Mouse (Mus musculus) lung, embryonic 15.5 days (tissue): ENCODE measurements at regions not wholly inside any gene's neighbourhood (a gene's known extent, or its start where the extent isn't known, plus 50 kb on each side); places are given as distances from the start of the nearest gene placed in this dataset.

Experiments used
- ATAC-seq: fragments of 200-750 bp; cut with Nextera tagmentation; 2 replicates; pipeline ENCODE4 v1.8.0; 2017; ENCODE audit warnings: moderate number of reproducible peaks, borderline replicate concordance; ENCODE audit not compliant: low FRiP score, low TSS enrichment; ENCODE audit errors: extremely low read depth
- H3K27ac ChIP-seq: fragments of 300-500 bp; sonication (generic); 2 replicates; pipeline ENCODE4 v1.5.1; 2015; ENCODE audit warnings: moderate library complexity, mild to moderate bottlenecking, inconsistent platforms
- H3K27me3 ChIP-seq: fragments of 300-500 bp; sonication (generic); 2 replicates; pipeline ENCODE4 v1.6.1; 2015; ENCODE audit warnings: inconsistent platforms
- H3K36me3 ChIP-seq: fragments of 300-500 bp; sonication (generic); 2 replicates; pipeline ENCODE4 v1.6.1; 2015; ENCODE audit warnings: inconsistent platforms
- H3K4me1 ChIP-seq: fragments of 300-500 bp; sonication (generic); 2 replicates; pipeline ENCODE4 v1.6.1; 2015; ENCODE audit warnings: inconsistent platforms
- H3K4me2 ChIP-seq: fragments of 300-500 bp; sonication (generic); 2 replicates; pipeline ENCODE4 v1.6.1; 2015; ENCODE audit warnings: inconsistent platforms, mild to moderate bottlenecking, moderate library complexity
- H3K4me3 ChIP-seq: fragments of 300-500 bp; sonication (generic); 2 replicates; pipeline ENCODE4 v1.5.1; 2015; ENCODE audit warnings: mild to moderate bottlenecking, inconsistent platforms
- H3K9ac ChIP-seq: fragments of 300-500 bp; sonication (generic); 2 replicates; pipeline ENCODE4 v1.6.1; 2015; ENCODE audit warnings: inconsistent platforms
- H3K9me3 ChIP-seq: fragments of 300-500 bp; sonication (generic); 2 replicates; pipeline ENCODE4 v1.6.1; 2016; ENCODE audit warnings: inconsistent platforms
- WGBS: fragments of 180-500 bp; shearing (Covaris S2); methylation state at CpG from one replicate; pipeline ENCODE4 v1.1.7; 2015; 5-methylcytosine and 5-hydroxymethylcytosine counted together

- no peak for ATAC-seq
- Histone ChIP-seq H3K4me2 (no peak overlapping the region), H3K27ac (no peak overlapping the region), H3K36me3 (no peaks in the 10 kb centered on the region), H3K9ac (no peak overlapping the region), H3K4me1 (no peaks in the 10 kb centered on the region), H3K9me3 (no peaks in the 10 kb centered on the region), H3K27me3 (no peaks in the 10 kb centered on the region), H3K4me3 (no peak overlapping the region)
- 62% methylated on average over 1 of the region's 1 CpGs for WGBS
These were observed 1164.1 kb upstream of the Got2 start for GRCm38 (mm10) chr8:97052436-97052835.

DNA sequence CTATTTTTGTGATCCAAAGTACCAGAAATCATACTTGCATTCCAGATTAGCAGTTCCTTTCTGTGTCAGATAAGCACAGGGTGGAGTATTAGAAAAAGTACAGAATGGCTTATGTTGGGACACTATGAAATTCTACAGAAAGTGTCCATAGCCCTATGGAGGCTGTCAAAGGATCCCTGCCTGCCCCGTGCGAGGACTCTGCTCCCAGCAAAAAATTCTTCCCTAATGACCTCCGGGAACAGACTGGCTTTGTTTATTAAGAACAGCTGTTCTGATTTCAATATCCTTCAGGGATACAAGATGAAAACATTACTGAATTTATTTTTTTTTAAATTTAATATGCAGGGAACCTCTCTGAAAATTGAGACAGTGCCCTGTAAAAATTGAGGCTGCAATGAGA is 1151.4 kb upstream of the Got2 start:
- ATAC-seq = peak; percentile 55; the same call in 1 of the 2 replicates
- Histone ChIP-seq H3K9me3 (no peaks in the 10 kb centered on the region), H3K9ac (no peak overlapping the region), H3K4me1 (no peaks in the 10 kb centered on the region), H3K4me3 (no peak overlapping the region), H3K27me3 (no peaks in the 10 kb centered on the region), H3K36me3 (no peaks in the 10 kb centered on the region), H3K27ac (no peak overlapping the region), H3K4me2 (no peak overlapping the region)
- WGBS = 42% methylated on average over 3 of the region's 3 CpGs

- ATAC-seq = no peak
- Histone ChIP-seq H3K27ac (no peak overlapping the region), H3K36me3 (no peaks in the 10 kb centered on the region), H3K9ac (no peak overlapping the region), H3K4me2 (no peak overlapping the region), H3K4me1 (no peaks in the 10 kb centered on the region), H3K4me3 (no peak overlapping the region), H3K9me3 (no peaks in the 10 kb centered on the region), H3K27me3 (no peaks in the 10 kb centered on the region)
- WGBS = 45% methylated on average over 5 of the region's 5 CpGs
These were observed 1150.5 kb upstream of the Got2 start for GRCm38 (mm10) chr8:97038854-97039253.

DNA sequence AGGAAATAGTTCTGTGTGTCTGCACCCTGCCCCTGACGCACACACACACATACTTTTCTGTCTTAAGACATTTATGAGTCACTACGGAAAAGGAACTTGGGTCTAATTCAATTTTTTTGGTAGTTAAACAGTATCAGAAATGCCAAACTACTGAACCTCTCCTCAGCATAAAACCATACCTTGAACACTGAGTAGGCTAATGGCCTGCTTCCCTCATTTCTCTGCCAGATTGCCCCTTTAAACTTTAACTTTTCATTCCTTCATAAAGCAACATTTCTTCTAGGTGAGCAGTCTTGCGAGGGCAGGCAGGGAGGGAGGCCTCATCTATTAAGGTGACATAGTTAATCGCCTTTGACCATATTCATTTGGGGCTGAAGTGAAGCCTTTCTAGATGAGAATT is 1143.8 kb upstream of the Got2 start:
- no peaks in the 10 kb centered on the region for H3K9me3 ChIP-seq
- 82% methylated on average over 4 of the region's 4 CpGs for WGBS
- no peak overlapping the region for H3K4me3 ChIP-seq
- H3K9ac ChIP-seq = no peak overlapping the region
- H3K27me3 ChIP-seq = no peaks in the 10 kb centered on the region
- H3K4me1 ChIP-seq = no peaks in the 10 kb centered on the region
- H3K27ac ChIP-seq = no peak overlapping the region
- ATAC-seq = no peak
- H3K4me2 ChIP-seq = no peak overlapping the region
- no peaks in the 10 kb centered on the region for H3K36me3 ChIP-seq

DNA sequence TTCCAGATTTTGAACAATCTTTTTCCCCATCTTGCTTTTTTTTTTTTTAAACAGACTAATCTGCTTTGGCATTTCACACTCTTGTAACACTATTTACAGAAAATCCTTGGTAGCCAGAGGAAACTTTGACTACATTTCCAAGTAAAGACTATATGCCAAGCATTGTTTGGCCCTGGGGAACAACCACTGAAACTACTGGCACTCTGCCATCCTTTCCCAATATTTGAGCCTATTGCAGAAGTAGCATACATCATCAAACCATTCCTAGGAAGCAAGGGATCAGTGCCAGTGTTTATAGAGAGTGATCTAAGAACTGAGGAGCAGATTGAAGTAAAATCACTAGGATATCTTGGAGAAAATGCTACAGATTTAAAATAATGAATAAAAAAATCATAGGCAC is 1127.2 kb upstream of the Got2 start:
- Histone ChIP-seq H3K4me2 (no peak overlapping the region), H3K27ac (no peak overlapping the region), H3K4me1 (no peaks in the 10 kb centered on the region), H3K9ac (no peak overlapping the region), H3K9me3 (no peaks in the 10 kb centered on the region), H3K4me3 (no peak overlapping the region), H3K36me3 (no peaks in the 10 kb centered on the region), H3K27me3 (no peaks in the 10 kb centered on the region)
- no peak for ATAC-seq

- no peaks in the 10 kb centered on the region for H3K27me3 ChIP-seq
- no peak overlapping the region for H3K4me3 ChIP-seq
- H3K9me3 ChIP-seq = no peaks in the 10 kb centered on the region
- ATAC-seq = no peak
- H3K4me2 ChIP-seq = no peak overlapping the region
- H3K27ac ChIP-seq = no peak overlapping the region
- no peaks in the 10 kb centered on the region for H3K36me3 ChIP-seq
- H3K4me1 ChIP-seq = no peaks in the 10 kb centered on the region
- WGBS = 57% methylated on average over 2 of the region's 3 CpGs
- H3K9ac ChIP-seq = no peak overlapping the region
These were observed 1115.8 kb upstream of the Got2 start for GRCm38 (mm10) chr8:97004131-97004530.

DNA sequence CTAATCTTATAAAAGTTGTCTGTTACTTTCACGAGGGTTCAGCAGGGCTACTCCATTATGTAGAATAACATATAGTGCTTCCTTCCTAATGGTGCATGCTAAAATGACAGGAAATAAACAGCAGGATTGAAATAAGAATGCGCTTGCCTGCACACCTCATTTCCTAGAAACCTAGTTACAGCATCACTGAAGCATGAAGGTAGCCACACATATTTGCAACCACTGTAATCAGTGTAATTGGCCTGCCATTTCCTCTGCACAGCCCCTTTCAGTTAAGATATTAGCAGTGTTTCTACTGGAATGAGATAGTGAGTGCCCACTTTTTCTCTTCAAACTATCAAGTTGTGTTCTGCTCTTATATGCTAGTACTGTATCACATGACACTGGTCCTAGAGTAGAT is 1094.8 kb upstream of the Got2 start:
- Histone ChIP-seq H3K4me3 (no peak overlapping the region), H3K9me3 (no peaks in the 10 kb centered on the region), H3K4me1 (no peaks in the 10 kb centered on the region), H3K36me3 (no peaks in the 10 kb centered on the region), H3K4me2 (no peak overlapping the region), H3K27ac (no peak overlapping the region), H3K27me3 (no peaks in the 10 kb centered on the region), H3K9ac (no peak overlapping the region)
- WGBS = 67% methylated on average over 2 of the region's 2 CpGs
- ATAC-seq = no peak
